Mouse (Mus musculus): ENCODE data around the gene Nphp3.

Gene Nphp3

DNA sequence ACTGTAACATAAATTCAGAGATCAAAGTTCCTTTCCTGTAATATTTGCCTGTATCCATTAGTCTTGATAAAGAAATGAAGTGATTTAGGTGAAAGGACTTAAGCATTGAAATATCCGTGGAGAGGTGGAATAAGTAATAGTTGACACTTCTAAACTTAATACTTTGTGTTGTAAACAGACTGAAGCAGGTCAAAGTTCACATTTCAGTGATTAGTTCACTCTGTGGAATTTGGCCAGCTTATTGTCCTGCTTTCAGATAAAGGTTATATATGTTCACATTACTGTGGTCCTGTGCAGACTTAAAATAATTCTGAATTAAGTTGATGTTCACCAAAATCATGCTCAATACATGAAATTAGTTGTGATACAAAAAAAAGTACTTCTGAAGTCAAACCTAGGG lies 62.2 kb downstream of the Nphp3 start:
- DNase-seq (ENCODE audit: low read depth) = no peak

DNA sequence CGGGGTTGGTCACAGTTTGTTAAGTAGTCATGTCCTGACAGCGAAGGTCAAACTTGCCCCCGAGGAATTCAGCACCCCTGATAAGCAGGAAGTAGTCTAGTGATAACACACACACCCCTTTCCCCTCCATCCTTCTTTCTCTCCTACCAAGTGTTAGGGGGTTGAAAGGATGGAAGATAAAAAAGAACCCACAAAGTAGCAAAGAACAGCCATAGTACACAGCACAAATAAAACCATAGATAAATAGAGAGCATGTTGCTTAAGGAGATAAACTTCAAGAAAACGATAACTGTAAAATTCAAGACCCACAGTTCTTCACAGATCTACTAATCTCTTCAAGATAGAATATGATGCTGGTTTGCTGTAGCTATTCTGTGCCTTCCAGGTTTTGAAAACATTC lies 67.9 kb downstream of the Nphp3 start:
- no peak for DNase-seq (ENCODE audit: low read depth)

DNA sequence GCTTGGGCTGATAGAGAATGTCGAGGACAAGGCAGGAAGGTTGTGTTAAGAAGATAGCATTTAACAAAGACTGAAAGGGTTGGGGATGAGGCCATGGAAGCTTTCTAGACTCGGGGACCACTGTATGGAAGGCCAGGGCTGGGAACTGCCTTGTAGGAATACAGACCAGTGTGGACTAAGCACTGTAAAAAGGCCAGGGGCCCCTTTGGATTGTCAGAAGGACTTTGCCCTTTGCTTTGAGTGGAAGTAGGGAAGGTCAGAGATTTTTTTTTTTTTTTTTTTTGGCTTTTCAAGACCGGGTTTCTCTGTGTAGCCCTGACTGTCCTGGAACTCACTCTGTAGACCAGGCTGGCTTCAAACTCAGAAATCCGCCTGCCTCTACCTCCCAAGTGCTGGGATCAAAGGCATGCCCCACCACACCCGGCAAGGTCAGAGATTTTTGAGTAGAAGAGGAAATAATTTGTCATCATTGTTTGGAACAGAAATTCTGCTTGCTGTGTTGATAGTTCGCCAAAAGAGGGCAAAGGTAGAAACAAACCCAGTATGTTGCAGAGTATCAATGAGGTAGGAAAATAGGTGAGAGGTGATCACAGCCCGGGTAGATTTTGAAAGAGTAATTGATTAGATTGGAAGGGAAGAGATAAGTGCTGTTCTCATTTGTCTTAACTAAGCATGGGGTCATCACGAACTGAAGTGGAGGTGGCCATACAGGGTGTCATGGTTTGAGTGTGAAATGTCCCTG lies 68.7 kb downstream of the Nphp3 start:
- no peak for DNase-seq (ENCODE audit: low read depth)

DNA sequence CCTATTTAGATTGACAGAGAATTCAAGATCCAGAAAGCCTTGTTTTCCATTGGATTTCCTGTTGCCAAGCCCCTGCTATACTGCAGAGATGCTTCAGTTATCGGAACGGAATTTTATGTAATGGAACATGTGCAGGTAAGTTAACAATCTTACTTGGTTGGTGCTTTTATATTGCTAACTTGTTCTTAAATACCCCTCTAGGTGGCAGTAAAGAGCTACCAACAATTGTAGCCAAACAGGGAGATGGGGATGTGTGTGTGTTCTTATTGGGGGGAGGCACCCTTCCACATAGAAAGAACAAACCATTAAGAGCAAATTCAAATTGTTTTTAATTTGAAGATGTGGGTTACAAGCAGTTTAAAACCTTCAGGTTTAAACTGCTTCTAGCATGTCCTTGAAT lies 73.5 kb downstream of the Nphp3 start:
- peak; percentile 52 for DNase-seq (ENCODE audit: low read depth)

DNA sequence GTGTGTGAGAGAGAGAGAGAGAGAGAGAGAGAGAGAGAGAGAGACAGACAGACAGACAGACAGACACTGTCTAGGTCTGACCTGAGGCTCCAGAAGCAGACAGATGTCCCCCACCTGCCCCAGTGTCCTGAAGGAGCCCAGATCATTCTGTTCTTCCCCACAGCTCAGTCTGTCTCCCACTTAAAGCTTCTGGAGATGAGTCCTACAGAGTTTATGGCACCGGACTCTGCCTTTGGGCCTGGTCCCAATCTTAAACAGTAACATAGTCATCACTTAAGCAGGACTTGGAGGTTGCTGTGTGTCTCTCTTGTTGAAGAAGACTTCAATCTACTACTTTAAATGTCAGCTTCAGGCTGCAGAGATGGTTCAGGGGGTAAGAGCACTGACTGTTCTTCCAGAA lies 76.4 kb downstream of the Nphp3 start:
- DNase-seq (ENCODE audit: low read depth) = no peak

DNA sequence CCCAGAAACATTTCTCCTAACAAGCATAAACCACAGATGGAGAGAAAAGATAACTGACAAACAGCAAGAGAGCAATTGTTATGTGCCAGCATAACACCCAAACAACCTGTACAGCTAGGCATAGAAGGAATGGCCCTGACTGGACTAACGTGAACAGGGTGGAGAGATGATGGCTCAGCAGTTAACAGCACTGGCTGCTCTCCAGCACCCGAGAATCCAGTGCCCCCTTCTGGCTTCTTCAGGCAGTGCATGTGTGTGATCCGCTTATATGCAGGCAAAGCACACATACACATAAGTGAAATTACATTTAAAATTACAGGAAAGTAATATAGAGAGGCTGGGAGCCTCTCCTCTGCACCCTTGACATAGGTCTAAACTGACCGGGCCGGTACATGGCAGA lies 77.0 kb downstream of the Nphp3 start:
- DNase-seq (ENCODE audit: low read depth) = peak; percentile 64

DNA sequence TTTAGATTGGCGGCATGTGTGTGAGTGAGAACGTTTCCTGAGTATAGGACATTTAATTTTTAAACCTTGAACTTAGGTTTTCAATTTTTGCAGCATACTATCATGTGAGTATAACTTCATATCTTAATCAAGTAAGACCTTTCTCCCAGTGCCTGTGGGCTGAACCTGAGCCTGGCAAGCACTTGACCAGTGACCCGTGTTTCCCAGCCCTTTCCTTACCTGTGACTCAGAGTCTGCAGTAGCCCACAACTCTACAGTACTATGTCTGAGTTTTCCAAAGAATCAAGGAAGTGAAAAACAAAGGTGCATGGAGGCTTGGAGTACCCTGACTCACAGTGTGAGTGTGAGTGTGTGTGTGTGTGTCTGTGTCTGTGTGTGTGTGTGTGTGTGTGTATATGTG lies 77.7 kb downstream of the Nphp3 start:
- DNase-seq (ENCODE audit: low read depth) = no peak

DNA sequence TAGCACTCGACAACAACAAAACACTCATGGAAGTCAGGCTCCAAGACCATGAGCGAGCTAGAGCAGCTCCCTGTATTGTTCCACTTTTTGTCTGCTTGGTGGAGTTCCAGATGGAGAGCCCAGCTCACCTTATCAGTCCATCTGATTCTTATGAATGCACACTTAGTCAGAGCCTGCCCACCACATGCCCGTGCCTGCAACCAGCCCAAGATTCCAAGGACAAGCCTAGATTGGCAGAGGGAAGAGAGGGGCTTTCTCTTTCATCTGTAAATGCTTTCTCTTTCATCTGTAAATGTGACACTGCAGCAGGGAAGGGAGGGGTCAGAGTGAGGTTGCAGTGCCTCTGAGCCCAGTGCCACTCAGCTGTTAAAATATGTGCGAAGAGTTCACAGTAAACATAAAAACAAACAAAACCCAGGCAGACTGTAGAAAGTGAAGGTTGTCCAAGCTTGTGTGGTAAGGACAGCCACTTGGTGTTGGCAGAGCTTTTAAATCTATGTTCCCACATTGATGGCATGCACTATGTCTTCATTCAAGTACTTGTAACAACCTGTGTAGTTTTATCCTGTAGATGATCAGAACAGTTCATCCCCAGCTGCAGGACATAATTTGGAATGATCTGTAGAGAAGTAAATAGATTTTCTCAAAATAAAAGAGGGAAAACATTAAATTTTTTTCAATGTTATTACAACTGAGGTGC lies 83.5 kb downstream of the Nphp3 start:
- DNase-seq (ENCODE audit: low read depth) = no peak

DNA sequence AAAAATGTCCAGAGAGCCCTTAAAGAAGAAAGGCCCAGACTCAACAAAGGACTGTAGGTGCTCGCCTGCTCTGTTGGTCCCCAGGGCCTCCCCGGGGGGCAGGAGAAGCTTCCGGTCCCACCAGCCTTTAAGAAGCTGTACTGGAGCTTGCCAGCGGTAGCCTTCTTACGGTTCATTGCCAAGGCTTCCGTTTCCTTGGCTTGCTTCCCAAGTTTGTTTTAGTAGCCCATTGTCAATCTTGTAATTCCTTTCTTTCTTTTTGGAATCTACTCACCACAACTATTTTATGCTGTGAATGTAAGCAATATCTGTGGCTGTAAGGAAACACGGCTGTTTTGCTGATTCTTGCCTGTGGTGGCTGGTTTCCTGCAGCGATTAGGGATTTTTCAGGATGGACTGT lies 86.2 kb downstream of the Nphp3 start:
- no peak for DNase-seq (ENCODE audit: low read depth)

DNA sequence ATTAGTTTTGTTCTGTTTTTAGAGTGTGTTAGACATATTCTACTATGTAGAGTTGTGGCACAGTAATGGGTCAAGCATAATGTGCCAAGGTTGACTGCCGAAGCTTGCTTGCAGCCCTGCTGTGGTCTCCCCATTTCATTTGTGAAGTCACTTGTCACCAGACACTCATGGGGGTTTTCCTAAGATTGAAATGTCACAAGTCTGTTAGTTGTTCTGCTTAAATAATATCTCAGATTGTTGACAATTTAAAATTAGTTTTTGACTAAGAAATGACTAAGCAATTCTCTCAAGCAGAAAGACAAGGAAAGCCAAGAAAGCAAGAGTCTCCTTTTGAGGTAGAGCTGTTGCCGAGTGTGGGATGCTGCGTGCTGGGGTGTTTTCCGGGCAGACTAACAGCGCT lies 90.6 kb downstream of the Nphp3 start:
- no peak for DNase-seq (ENCODE audit: low read depth)
